Mouse (Mus musculus): Measurements from ENCODE around the gene Gcnt2.

DNA sequence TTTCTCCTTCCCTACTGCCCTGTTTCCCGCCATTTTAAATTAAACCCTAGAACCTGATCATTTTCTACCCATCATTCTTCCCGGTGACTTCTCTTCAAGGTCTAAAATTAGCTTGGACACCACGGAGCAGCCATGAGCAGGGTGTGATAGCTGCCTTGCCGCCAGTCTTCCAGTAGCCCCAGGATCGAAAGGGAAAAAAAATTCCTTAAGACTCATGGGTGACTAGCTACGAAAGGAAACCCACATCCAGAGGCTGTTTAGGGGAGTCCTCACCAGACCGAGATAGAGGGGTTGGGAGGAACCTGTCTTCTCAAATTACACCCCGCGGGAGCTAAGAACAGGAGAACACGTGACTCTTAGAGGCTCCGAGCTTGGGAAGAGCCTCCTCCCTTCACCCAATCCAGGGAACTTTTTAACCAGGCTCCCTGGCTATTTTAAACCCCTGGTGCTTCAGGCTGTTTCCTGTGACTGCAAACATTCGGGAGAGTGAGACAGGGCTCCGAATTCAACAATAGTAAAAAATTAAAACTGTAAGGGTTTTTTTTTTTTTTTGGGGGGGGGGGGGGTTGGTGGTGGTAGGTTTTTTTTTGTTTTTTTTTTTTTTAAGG, 5.0 kb upstream of the Gcnt2 start:
- no peak for TF ChIP-seq CTCF (IDR thresholded peaks at IDR 0.05; ENCODE audit: extremely low read depth, insufficient read depth, insufficient read length, insufficient replicate concordance)
- no peak for TF ChIP-seq POLR2A (IDR thresholded peaks at IDR 0.05; ENCODE audit: low read depth, low read length)

Data from spleen, adult 2 months (tissue).